Mouse (Mus musculus) forebrain, embryonic 11.5 days (tissue): ENCODE data around the gene Oxct2b. TPM values are rescaled to one million over a fixed set of nuclear protein-coding genes. Genes with fewer than 3 reads are reported as not detected.
A peak's percentile ranks its signal among the peaks of the same experiment; 100 is the strongest.
"Not testable (repeated sequence)": the region's sequence is repeated elsewhere in the genome, so short reads cannot be mapped to it uniquely, and the experiment has no call there.

Source experiments
- ATAC-seq: fragments of 200-750 bp; cut with Nextera tagmentation; replicated peaks from 2 replicates; pipeline ENCODE4 v1.8.0; 2017; ENCODE audit warnings: moderate TSS enrichment; ENCODE audit not compliant: low FRiP score
- DNase-seq: peaks from one replicate; pipeline ENCODE4 v3.0.0-alpha.2; 2017; ENCODE audit warnings: low spot score
- H3K27ac ChIP-seq: fragments of 300-500 bp; sonication (generic); 2 replicates; pipeline ENCODE4 v1.5.1; 2014; ENCODE audit warnings: low read depth, low read length
- H3K27me3 ChIP-seq: fragments of 300-500 bp; sonication (generic); 2 replicates; pipeline ENCODE4 v1.6.1; 2014; ENCODE audit warnings: mild to moderate bottlenecking, low read length, mixed read lengths; ENCODE audit not compliant: control insufficient read depth, insufficient read depth
- H3K36me3 ChIP-seq: fragments of 300-500 bp; sonication (generic); 2 replicates; pipeline ENCODE4 v1.6.1; 2014; ENCODE audit warnings: mild to moderate bottlenecking, low read length, moderate library complexity, mixed read lengths; ENCODE audit not compliant: control insufficient read depth, insufficient read depth
- H3K4me1 ChIP-seq: fragments of 300-500 bp; sonication (generic); replicated peaks from 2 replicates; pipeline ENCODE4 v1.6.1; 2014; ENCODE audit warnings: low read length, mixed read lengths; ENCODE audit not compliant: control insufficient read depth, insufficient read depth
- H3K4me2 ChIP-seq: fragments of 300-500 bp; sonication (generic); 2 replicates; pipeline ENCODE4 v1.6.1; 2014; ENCODE audit warnings: low read depth, mild to moderate bottlenecking, low read length, moderate library complexity, mixed read lengths; ENCODE audit not compliant: severe bottlenecking
- H3K4me3 ChIP-seq: fragments of 300-500 bp; sonication (generic); 2 replicates; pipeline ENCODE4 v1.5.1; 2014; ENCODE audit warnings: low read depth, low read length
- H3K9ac ChIP-seq: fragments of 300-500 bp; sonication (generic); 2 replicates; pipeline ENCODE4 v1.6.1; 2014; ENCODE audit warnings: low read length
- H3K9me3 ChIP-seq: fragments of 300-500 bp; sonication (generic); 2 replicates; pipeline ENCODE4 v1.6.1; 2016; ENCODE audit warnings: low read length, mixed read lengths; ENCODE audit not compliant: control insufficient read depth
- WGBS: fragments of 180-500 bp; shearing (Covaris S2); extraction: QIAGEN DNeasy Blood & Tissue Kit; methylation state at CpG from one replicate; pipeline ENCODE4 v1.1.7; 2014; 5-methylcytosine and 5-hydroxymethylcytosine counted together
- polyA plus RNA-seq: library from polyadenylated mRNA; unstranded; fragments of >200 nt; fragmentation: Nextera tagmentation; extraction: Ambion mirVana; gene quantifications from 2 replicates; pipeline ENCODE4 v1.2.1, GENCODE M21; 2014

Gene Oxct2b
- polyA plus RNA-seq, 1 experiment from 2014 or later = not detected

- H3K4me2 ChIP-seq = no peak overlapping the region
- DNase-seq = peak; percentile 34
- H3K36me3 ChIP-seq = no peaks in the 10 kb centered on the region
- 85% methylated on average over 2 of the region's 2 CpGs for WGBS
- H3K27ac ChIP-seq = no peak overlapping the region
- H3K9me3 ChIP-seq = no peaks in the 10 kb centered on the region
- peaks cover 31% of the 10 kb centered on the region for H3K27me3 ChIP-seq
- H3K9ac ChIP-seq = no peak overlapping the region
- 0 out of 2 replicates have a peak, but pooled peaks cover 4% of the 10 kb centered on the region for H3K4me1 ChIP-seq
- ATAC-seq = no peak
- H3K4me3 ChIP-seq = no peak overlapping the region
These were observed 9.2 kb upstream of the Oxct2b start for GRCm38 (mm10) chr4:123106864-123107263.

GRCm38 (mm10) chr4:123108056-123108455, 8.0 kb upstream of the Oxct2b start:
- no peak for ATAC-seq
- WGBS = 93% methylated on average over 5 of the region's 5 CpGs

GRCm38 (mm10) chr4:123110751-123111150, 5.3 kb upstream of the Oxct2b start:
- Histone ChIP-seq H3K4me2 (no peak overlapping the region), H3K27me3 (peaks cover 9% of the 10 kb centered on the region), H3K36me3 (no peaks in the 10 kb centered on the region), H3K4me1 (no peaks in the 10 kb centered on the region), H3K27ac (no peak overlapping the region), H3K9me3 (no peaks in the 10 kb centered on the region), H3K9ac (no peak overlapping the region), H3K4me3 (no peak overlapping the region)
- ATAC-seq (no peak), DNase-seq (no peak)
- WGBS = 85% methylated on average over 4 of the region's 4 CpGs

More at GRCm38 (mm10) chr4:123108056-123108455, 8.0 kb upstream of the Oxct2b start:
- Histone ChIP-seq H3K27me3 (peaks cover 31% of the 10 kb centered on the region), H3K9ac (no peak overlapping the region), H3K4me3 (no peak overlapping the region), H3K36me3 (no peaks in the 10 kb centered on the region), H3K27ac (no peak overlapping the region), H3K4me2 (no peak overlapping the region), H3K4me1 (0 out of 2 replicates have a peak, but pooled peaks cover 4% of the 10 kb centered on the region), H3K9me3 (no peaks in the 10 kb centered on the region)
- DNase-seq = peak; percentile 42

GRCm38 (mm10) chr4:123111275-123111983, 4.6 kb upstream of the Oxct2b start:
- not testable (repeated sequence) for H3K4me3 ChIP-seq, H3K4me2 ChIP-seq, H3K27ac ChIP-seq, H3K9me3 ChIP-seq, H3K36me3 ChIP-seq, H3K9ac ChIP-seq, H3K4me1 ChIP-seq, ATAC-seq, H3K27me3 ChIP-seq, DNase-seq
- 76% methylated on average over 10 of the region's 10 CpGs for WGBS

GRCm38 (mm10) chr4:123112216-123112764, 3.8 kb upstream of the Oxct2b start:
- H3K4me3 ChIP-seq = no peak overlapping the region
- H3K36me3 ChIP-seq = no peaks in the 10 kb centered on the region
- no peaks in the 10 kb centered on the region for H3K9me3 ChIP-seq
- no peak overlapping the region for H3K27ac ChIP-seq
- peak; percentile 26 for DNase-seq
- whole genome bisulfite sequencing = 81% methylated on average over 8 of the region's 8 CpGs
- no peaks in the 10 kb centered on the region for H3K4me1 ChIP-seq
- ATAC-seq = no peak
- H3K4me2 ChIP-seq = no peak overlapping the region
- H3K9ac ChIP-seq = no peak overlapping the region
- peaks cover 4% of the 10 kb centered on the region for H3K27me3 ChIP-seq

- not testable (repeated sequence) for H3K4me1 ChIP-seq, H3K9ac ChIP-seq, H3K27ac ChIP-seq, ATAC-seq, DNase-seq, H3K27me3 ChIP-seq, H3K9me3 ChIP-seq, H3K4me2 ChIP-seq, H3K4me3 ChIP-seq, H3K36me3 ChIP-seq
- WGBS = 93% methylated on average over 4 of the region's 4 CpGs
These were observed 1.4 kb upstream of the Oxct2b start for GRCm38 (mm10) chr4:123114651-123115050.

- not testable (repeated sequence) for H3K9ac ChIP-seq, DNase-seq, H3K9me3 ChIP-seq, H3K4me1 ChIP-seq, H3K36me3 ChIP-seq, H3K27me3 ChIP-seq, H3K27ac ChIP-seq
- Histone ChIP-seq H3K4me3 (peak overlapping the region; percentile 9; the same call in 1 of the 2 replicates), H3K4me2 (peak overlapping the region; percentile 48)
- peak; percentile 29; the same call in 1 of the 2 replicates for ATAC-seq
- 22% methylated on average over 33 of the region's 42 CpGs for WGBS
These were observed 574 bp downstream of the Oxct2b start for GRCm38 (mm10) chr4:123116640-123117039.

- ATAC-seq = no peak
- 90% methylated on average over 2 of the region's 2 CpGs for whole genome bisulfite sequencing
- H3K27ac ChIP-seq = no peak overlapping the region
- DNase-seq = no peak
- H3K4me1 ChIP-seq = no peaks in the 10 kb centered on the region
- H3K4me2 ChIP-seq = no peak overlapping the region
- H3K4me3 ChIP-seq = no peak overlapping the region
- no peaks in the 10 kb centered on the region; the same call in 1 of the 2 replicates for H3K36me3 ChIP-seq
- no peaks in the 10 kb centered on the region for H3K9me3 ChIP-seq
- H3K27me3 ChIP-seq = no peaks in the 10 kb centered on the region; the same call in 1 of the 2 replicates
- no peak overlapping the region for H3K9ac ChIP-seq
These were observed 5.2 kb downstream of the Oxct2b start for GRCm38 (mm10) chr4:123121286-123121685.
